Mouse (Mus musculus): ENCODE results near the gene Zcchc2.

DNA sequence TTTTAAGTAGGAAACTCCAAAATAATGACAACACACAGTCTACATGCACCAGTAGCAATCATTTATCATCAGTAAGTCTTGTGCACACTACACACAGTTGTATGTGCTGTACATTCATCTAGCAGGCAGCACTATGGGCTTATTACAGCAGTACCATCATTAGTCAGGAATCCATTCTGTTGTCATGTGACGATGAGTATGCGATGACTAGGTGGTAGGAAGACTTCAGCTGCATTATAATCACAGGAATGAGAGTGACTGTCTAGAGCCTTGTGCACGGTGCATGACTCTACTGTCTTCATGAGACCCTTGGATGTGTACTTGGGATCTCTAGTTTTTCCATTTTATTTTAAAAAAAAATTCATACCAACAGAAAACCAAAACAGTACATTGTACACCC is 6.0 kb upstream of the Zcchc2 start:
- no peak for TF ChIP-seq CTCF (conservative IDR thresholded peaks at IDR 0.05 in 1 of 2, IDR thresholded peaks at IDR 0.05 in 1 of 2; ENCODE audit: low read depth in 2 of 2, low read length in 2 of 2)
- TF ChIP-seq E2F4 (IDR thresholded peaks at IDR 0.05; ENCODE audit: insufficient replicate concordance, low read depth, low read length) = no peak
- TF ChIP-seq USF1 (IDR thresholded peaks at IDR 0.05; ENCODE audit: low read depth, low read length) = no peak
- TF ChIP-seq MAX (IDR thresholded peaks at IDR 0.05; ENCODE audit: low read length) = no peak
- TF ChIP-seq MXI1 (IDR thresholded peaks at IDR 0.05; ENCODE audit: low read depth, low read length) = no peak
- TF ChIP-seq POLR2A (IDR thresholded peaks at IDR 0.05; ENCODE audit: low read depth, low read length) = no peak
- no peak for TF ChIP-seq CHD2 (IDR thresholded peaks at IDR 0.05; ENCODE audit: low read length)
- no peak for TF ChIP-seq ZC3H11A (IDR thresholded peaks at IDR 0.05; ENCODE audit: low read depth, low read length)
- no peak for TF ChIP-seq ZNF384 (IDR thresholded peaks at IDR 0.05; ENCODE audit: low read depth, low read length)
- TF ChIP-seq EP300 (IDR thresholded peaks at IDR 0.05; ENCODE audit: low read length) = no peak
- no peak for TF ChIP-seq CHD1 (IDR thresholded peaks at IDR 0.05; ENCODE audit: low read depth, low read length)
- TF ChIP-seq IRF4 (IDR thresholded peaks at IDR 0.05; ENCODE audit: low read depth, low read length) = no peak
- TF ChIP-seq ZMIZ1 (IDR thresholded peaks at IDR 0.05; ENCODE audit: low read depth, low read length) = no peak
- TF ChIP-seq RCOR1 (conservative IDR thresholded peaks at IDR 0.05; ENCODE audit: low read depth, low read length) = no peak

All from CH12.LX (cell line).